Mouse (Mus musculus) liver, postnatal 0 days (tissue): ENCODE results near the gene Tesk2.

Experiments
- CTCF ChIP-seq: sonication (generic); IDR thresholded peaks from 2 replicates; pipeline ENCODE4 v1.5.1; 2016; ENCODE audit warnings: antibody characterized with exemption, low read depth
- EP300 ChIP-seq: IDR thresholded peaks from 2 replicates; pipeline ENCODE4 v1.6.1; 2016; ENCODE audit warnings: antibody characterized with exemption, low read depth, mild to moderate bottlenecking

DNA sequence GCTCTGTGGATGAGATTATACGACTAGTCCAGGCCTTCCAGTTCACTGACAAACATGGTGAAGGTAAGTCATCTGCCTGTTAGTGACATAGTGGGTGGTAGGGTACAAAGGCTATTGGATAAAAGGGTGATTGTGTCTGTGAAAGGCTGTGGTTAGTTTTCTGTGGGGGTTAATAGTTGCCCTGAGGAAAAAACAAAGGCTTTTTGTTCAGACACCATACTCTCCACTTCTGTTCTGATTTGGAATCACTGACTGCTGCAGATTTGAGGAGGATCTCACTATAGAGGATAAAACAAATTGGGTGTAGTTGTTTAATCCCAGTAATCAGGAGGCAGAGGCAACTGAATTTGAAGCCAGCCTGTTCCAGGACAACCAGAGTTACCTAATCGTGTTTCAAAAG, 27.0 kb upstream of the Tesk2 start:
- TF ChIP-seq CTCF (no peak), EP300 (no peak)
